Mouse (Mus musculus) liver, postnatal 0 days (tissue): ENCODE data around the gene Ttf1.

ENCODE experiments used
- CTCF ChIP-seq: sonication (generic); IDR thresholded peaks from 2 replicates; pipeline ENCODE4 v1.5.1; 2016; ENCODE audit warnings: antibody characterized with exemption, low read depth
- EP300 ChIP-seq: IDR thresholded peaks from 2 replicates; pipeline ENCODE4 v1.6.1; 2016; ENCODE audit warnings: antibody characterized with exemption, low read depth, mild to moderate bottlenecking

- TF ChIP-seq CTCF, result no peak
- no peak for TF ChIP-seq EP300
Measured at GRCm38 (mm10) chr2:29051932-29052331, 8.1 kb upstream of the Ttf1 start.
